Mouse (Mus musculus) left cerebral cortex, postnatal 25 days (tissue): ENCODE measurements around the gene Etnk1. TPM values are rescaled to one million over a fixed set of nuclear protein-coding genes. Genes with fewer than 3 reads are reported as not detected.

Source experiments
- DNase-seq, 2 experiments: peaks; one replicate each; pipeline ENCODE4 v3.0.0; 2022; ENCODE audit warnings: low spot score in 2 of 2, mixed read lengths in 1 of 2
- intact Hi-C: fragments of 180-260 bp; cut with DNase I; formaldehyde crosslinking; loops from one replicate; pipeline ENCODE4 v1.15.1; 2025
- total RNA-seq, 2 experiments: library from RNA; stranded (reverse); gene quantifications; 2 replicates each; pipeline ENCODE4 v1.2.3; 2021

Gene Etnk1
- total RNA-seq, 2 experiments from 2014 or later: 175 to 192 TPM

GRCm38 (mm10) chr6:143193166-143193565 is 26.1 kb downstream of the Etnk1 start:
- intact Hi-C loops: no loop called here
- no peak for DNase-seq

GRCm38 (mm10) chr6:143193641-143194040 is 26.6 kb downstream of the Etnk1 start:
- DNase-seq: no peak
- intact Hi-C loops: no loop called here

- no peak for DNase-seq
- intact Hi-C loops: no loop called here
Measured at GRCm38 (mm10) chr6:143197053-143197452, 30.0 kb downstream of the Etnk1 start.

GRCm38 (mm10) chr6:143198421-143198820 is 31.4 kb downstream of the Etnk1 start:
- no peak for DNase-seq
- intact Hi-C loops: no loop called here

GRCm38 (mm10) chr6:143203097-143203496 is 36.1 kb downstream of the Etnk1 start:
- intact Hi-C loops: no loop called here
- no peak for DNase-seq

GRCm38 (mm10) chr6:143208880-143209279 is 41.9 kb downstream of the Etnk1 start:
- DNase-seq: no peak
- intact Hi-C loops: no loop called here

DNA sequence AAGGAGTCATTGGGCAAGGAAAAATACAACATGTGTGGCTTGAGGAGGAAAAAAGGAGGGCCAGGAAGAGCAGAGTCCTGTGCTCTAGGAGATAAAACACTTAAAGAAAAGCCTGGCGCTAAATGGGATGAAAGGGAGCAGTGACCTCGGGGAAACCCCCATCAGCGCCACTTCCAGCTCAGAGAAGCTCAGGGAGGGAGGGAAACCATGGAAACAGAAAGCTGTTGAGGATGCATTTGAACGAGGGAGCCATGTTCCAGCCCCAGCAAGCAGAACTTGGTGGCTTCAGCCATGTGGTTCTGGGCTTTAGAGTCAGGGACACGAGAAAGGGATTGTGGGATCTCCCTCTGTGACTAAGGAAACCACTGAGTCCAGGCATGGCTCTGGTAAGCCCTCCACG is 45.7 kb downstream of the Etnk1 start:
- intact Hi-C loops: no loop called here
- DNase-seq: no peak

- no peak for DNase-seq
- intact Hi-C loops: no loop called here
Measured at GRCm38 (mm10) chr6:143213461-143213860, 46.4 kb downstream of the Etnk1 start.

- DNase-seq: no peak
- intact Hi-C loops: no loop called here
Measured at GRCm38 (mm10) chr6:143216221-143216620, 49.2 kb downstream of the Etnk1 start.

DNA sequence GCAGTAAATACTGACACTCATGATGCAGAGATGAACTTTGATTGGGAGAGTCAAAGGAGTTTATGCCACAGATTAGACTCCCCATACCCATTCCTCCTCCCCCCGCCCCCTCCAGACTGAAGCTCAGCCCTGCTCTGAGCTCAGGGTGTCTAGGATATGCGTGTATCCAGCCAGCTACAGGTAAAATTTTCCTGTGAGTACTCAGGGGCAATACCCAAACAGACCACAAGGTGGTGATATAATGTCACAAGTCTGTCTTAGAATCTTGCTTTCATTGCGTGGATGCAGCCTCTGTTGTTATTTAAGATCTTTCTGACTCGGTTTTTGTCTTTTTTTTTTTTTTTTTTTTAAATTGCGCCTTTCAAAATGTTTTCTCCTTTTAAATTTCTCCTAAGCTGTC is 52.3 kb downstream of the Etnk1 start:
- DNase-seq: peak; percentile 85 to 90
- intact Hi-C loops: loop anchor here (2.0 kb wide), 1 partner anchor 31 kb away; no protein-coding TSS in a partner anchor

- intact Hi-C loops: loop anchor here (5.0 kb wide), 1 partner anchor 1741 kb away; no protein-coding TSS in a partner anchor
- no peak for DNase-seq
Measured at GRCm38 (mm10) chr6:143221245-143221644, 54.2 kb downstream of the Etnk1 start.

- intact Hi-C loops: loop anchor here (5.0 kb wide), 1 partner anchor 1738 kb away; no protein-coding TSS in a partner anchor
- DNase-seq: no peak
Measured at GRCm38 (mm10) chr6:143224057-143224456, 57.0 kb downstream of the Etnk1 start.

DNA sequence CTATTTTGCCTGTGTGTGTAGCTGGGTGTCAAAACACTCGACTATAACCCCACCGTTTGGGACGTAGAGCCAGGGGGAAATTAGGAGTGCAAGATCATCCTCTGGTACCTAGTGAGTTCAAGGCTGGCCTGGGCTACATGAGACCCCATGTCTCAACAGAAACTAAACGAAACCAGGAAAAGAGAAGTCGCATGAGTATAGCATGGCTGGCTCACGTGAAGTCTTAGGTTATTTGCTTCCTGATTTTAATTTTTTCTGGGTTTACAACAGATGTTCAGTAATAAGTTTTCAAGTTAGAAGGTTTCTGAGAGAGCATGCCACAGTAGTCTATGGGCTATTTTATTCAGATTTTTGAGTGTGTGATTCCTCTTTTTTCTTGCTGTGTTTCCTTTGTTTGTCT is 57.9 kb downstream of the Etnk1 start:
- intact Hi-C loops: loop anchor here (5.0 kb wide), 1 partner anchor 1737 kb away; no protein-coding TSS in a partner anchor
- no peak for DNase-seq

DNA sequence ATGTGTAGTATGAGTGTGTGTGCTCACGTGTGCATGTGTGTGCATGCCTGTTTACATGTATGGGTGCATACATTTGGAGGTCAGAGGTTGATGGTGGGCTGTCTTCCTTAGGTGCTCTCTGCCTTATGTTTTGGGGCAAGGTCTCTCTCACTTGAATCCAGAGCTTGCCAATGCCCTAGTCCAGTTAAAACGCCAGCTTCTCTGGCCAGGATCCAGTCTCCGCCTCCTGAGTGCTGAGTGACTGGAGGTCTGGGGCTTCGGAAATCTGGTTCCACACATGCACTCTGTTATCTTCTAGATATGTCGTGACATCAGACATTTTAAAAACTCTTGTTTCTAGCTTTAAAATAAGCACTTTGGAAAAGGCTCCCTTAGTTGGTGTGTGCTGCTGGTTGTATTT is 61.7 kb downstream of the Etnk1 start:
- intact Hi-C loops: loop anchor here (2.0 kb wide), 1 partner anchor 60 kb away; no protein-coding TSS in a partner anchor
- DNase-seq: no peak

- intact Hi-C loops: loop anchor here (2.0 to 10.0 kb wide), 4 partner anchors 59 to 975 kb away; no protein-coding TSS in a partner anchor
- no peak for DNase-seq
Measured at GRCm38 (mm10) chr6:143229906-143230305, 62.9 kb downstream of the Etnk1 start.

DNA sequence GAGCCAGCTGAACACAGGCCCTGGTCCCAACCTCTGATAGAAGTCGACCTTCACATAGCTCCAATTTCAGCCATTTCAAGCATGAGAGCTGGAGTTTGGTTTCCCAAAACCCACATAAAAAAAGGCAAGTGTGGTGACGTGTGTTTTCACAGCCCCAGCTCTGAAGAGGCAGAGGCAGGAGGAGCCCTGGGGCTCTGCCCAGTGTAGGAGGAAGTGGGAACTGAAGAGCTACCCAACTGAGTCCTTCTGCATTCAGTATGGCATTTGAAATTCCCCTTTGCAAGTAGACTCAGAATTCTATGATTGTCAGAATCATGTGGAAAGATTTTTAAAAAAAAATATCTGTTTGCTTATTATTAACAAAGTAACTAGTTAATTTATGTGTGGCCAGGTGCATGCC is 63.9 kb downstream of the Etnk1 start:
- intact Hi-C loops: loop anchor here (10.0 kb wide), 3 partner anchors 624 to 974 kb away; no protein-coding TSS in a partner anchor
- DNase-seq: peak in 1 of 2 experiments; percentile 83

DNA sequence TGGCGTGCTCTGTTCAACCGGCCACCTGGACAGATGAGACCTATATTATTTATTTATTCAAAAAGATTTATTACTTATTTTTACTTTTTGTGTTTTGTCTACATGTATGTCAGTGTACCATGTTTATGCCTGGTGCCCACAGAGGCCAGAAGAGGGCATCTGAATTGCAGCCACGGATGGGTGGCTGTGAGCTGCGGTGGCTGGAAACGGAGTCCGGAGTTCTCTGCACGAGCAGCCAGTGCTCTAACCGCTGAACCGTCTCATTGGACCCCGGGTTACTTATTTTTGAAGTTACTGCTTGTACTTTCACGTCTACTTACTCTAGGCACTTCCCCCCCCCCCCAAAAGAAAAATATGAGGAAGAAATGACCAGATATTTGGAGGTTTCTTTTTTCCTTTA is 65.7 kb downstream of the Etnk1 start:
- no peak for DNase-seq
- intact Hi-C loops: loop anchor here (10.0 kb wide), 3 partner anchors 622 to 972 kb away; no protein-coding TSS in a partner anchor

DNA sequence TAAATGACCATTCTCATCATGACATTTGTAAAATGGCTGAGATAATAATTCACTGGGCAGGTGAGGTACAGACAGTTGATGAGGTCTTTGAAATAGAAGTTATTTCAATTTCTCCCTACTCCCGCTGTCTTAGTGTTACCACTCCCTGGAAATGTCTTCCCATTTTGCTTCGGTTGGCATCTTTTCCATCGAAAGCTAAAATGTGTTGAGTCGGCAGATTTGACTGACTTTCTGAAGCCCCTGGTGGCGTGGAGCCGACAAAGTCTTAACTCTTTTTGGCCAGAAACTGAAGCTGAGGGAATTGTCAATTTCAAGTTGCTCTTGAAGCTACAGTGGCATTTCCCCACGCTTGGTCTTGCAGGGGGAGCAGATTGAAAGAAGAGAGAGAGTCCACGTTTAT is 67.8 kb downstream of the Etnk1 start:
- no peak for DNase-seq
- intact Hi-C loops: loop anchor here (10.0 kb wide), 3 partner anchors 620 to 970 kb away; no protein-coding TSS in a partner anchor

GRCm38 (mm10) chr6:143239362-143240074 is 72.5 kb downstream of the Etnk1 start:
- intact Hi-C loops: loop anchor here (10.0 kb wide), 3 partner anchors 615 to 965 kb away; no protein-coding TSS in a partner anchor
- no peak for DNase-seq

GRCm38 (mm10) chr6:143243191-143243590 is 76.2 kb downstream of the Etnk1 start:
- no peak for DNase-seq
- intact Hi-C loops: no loop called here

GRCm38 (mm10) chr6:143257921-143258320 is 90.9 kb downstream of the Etnk1 start:
- no peak for DNase-seq
- intact Hi-C loops: no loop called here
